Mouse (Mus musculus) layer of hippocampus, adult 18-20 months (tissue): ENCODE measurements around the gene Med27. TPM values are rescaled to one million over a fixed set of nuclear protein-coding genes. Genes with fewer than 3 reads are reported as not detected.
A peak's percentile ranks its signal among the peaks of the same experiment; 100 is the strongest.

Experiments used
- DNase-seq, 2 experiments: peaks; one replicate each; pipeline ENCODE4 v3.0.0; 2022; ENCODE audit warnings: low spot score in 2 of 2
- microRNA-seq, 2 experiments: library from miRNA; unstranded; fragments of <30 nt; microRNA quantifications; one replicate each; pipeline ENCODE4 v1.2.0; 2021
- total RNA-seq, 2 experiments: library from RNA; stranded (reverse); gene quantifications; 2 replicates each; pipeline ENCODE4 v1.2.3; 2021

The Med27 gene
- total RNA-seq, 2 experiments from 2014 or later: 48.2 to 49.0 TPM

GRCm38 (mm10) chr2:29558561-29558960 lies 211.9 kb downstream of the Med27 start:
- DNase-seq: no peak

GRCm38 (mm10) chr2:29559955-29560354 lies 213.3 kb downstream of the Med27 start:
- no peak for DNase-seq

- DNase-seq: no peak
Measured at GRCm38 (mm10) chr2:29561468-29561867, 214.8 kb downstream of the Med27 start.

- peak; percentile 68 to 90 for DNase-seq
Measured at GRCm38 (mm10) chr2:29563986-29564385, 217.4 kb downstream of the Med27 start.

GRCm38 (mm10) chr2:29565570-29566433 lies 219.2 kb downstream of the Med27 start:
- DNase-seq: no peak

GRCm38 (mm10) chr2:29571921-29572700 lies 225.5 kb downstream of the Med27 start:
- peak in 1 of 2 experiments; percentile 38 for DNase-seq

- DNase-seq: no peak
Measured at GRCm38 (mm10) chr2:29572811-29573427, 226.3 kb downstream of the Med27 start.

GRCm38 (mm10) chr2:29573591-29573990 lies 227.0 kb downstream of the Med27 start:
- DNase-seq: no peak

GRCm38 (mm10) chr2:29574187-29574586 lies 227.6 kb downstream of the Med27 start:
- no peak for DNase-seq

Small RNA genes within 50 kb of the gene (microRNA-seq; reads per million reads assigned to microRNA genes)
- 0 reads per million in 2 experiments for gene Mir133c

Other genes starting within 250 kb of the Med27 start
- gene Setx, start 222.6 kb upstream of the Med27 start, total RNA-seq: 10 to 100 TPM; 41.2 to 45.0 TPM
- 100 to 1,000 TPM in 1 of 2 experiments, 10 to 100 TPM in 1; 94.3 to 102 TPM for gene Ntng2, start 93.8 kb upstream of the Med27 start, total RNA-seq